Mouse (Mus musculus) bone marrow macrophage, adult 2 months (primary cell): ENCODE data around the gene Ces3a.
A peak's percentile ranks its signal among the peaks of the same experiment; 100 is the strongest.

Source experiments
- CTCF ChIP-seq: IDR thresholded peaks from 2 replicates; pipeline ENCODE4 v1.5.1; 2012; ENCODE audit warnings: low read depth, mild to moderate bottlenecking, low read length, moderate library complexity
- POLR2A ChIP-seq: IDR thresholded peaks from 2 replicates; pipeline ENCODE4 v1.6.1; 2012; ENCODE audit warnings: mild to moderate bottlenecking, low read depth, low read length, borderline replicate concordance

GRCm38 (mm10) chr8:105066761-105067160 is 18.4 kb downstream of the Ces3a start:
- peak; percentile 44; the same call in 1 of the 2 replicates for TF ChIP-seq CTCF
- TF ChIP-seq POLR2A = no peak
